Mouse (Mus musculus) urinary bladder, postnatal 14 days (tissue): ENCODE data around the gene Afg1l.
A peak's percentile ranks its signal among the peaks of the same experiment; 100 is the strongest.

Source experiments
- DNase-seq: peaks from one replicate; pipeline ENCODE4 v3.0.0; 2021; ENCODE audit warnings: low spot score

The Afg1l gene

GRCm38 (mm10) chr10:42297954-42298353, 180.4 kb downstream of the Afg1l start:
- no peak for DNase-seq

- DNase-seq: no peak
Observed at GRCm38 (mm10) chr10:42297109-42297508, 181.3 kb downstream of the Afg1l start.

DNA sequence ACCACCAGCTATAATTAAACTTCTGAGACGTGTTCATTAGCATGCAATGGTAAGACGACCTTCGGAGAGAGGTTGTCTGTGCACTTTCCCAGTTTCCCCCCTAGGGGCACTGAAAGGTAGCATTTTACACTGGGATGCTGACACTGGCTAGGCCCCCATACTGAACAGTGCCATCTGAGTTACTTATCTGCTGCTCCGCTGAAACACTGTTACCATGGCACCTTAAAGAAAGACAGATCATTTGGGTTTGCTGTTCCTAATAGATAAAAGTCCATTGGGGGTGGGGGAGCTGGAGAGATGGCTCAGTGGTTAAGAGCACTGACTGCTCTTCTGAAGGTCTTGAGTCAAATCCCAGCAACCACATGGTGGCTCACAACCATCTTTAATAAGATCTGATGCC, 181.8 kb downstream of the Afg1l start:
- DNase-seq: no peak

DNA sequence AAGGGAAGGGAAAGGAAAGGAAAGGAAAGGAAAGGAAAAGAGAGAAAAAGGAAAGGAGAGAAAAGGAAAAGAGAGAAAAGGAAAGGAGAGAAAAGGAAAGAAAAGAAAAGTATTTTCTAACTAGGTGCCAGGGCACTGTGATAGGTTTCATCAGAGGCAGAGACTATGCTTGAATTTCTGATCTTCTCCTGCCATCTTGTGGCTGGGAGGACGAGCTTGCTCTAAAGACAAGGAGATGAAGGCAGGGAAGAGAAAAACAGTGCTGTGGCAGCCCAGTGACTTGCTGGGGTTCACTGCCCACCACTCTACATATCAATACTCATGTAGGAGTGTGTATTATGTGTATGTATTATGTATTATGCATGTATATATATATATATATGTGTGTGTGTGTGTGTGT, 183.3 kb downstream of the Afg1l start:
- DNase-seq: no peak

- DNase-seq: no peak
Observed at GRCm38 (mm10) chr10:42294392-42294791, 184.0 kb downstream of the Afg1l start.

DNA sequence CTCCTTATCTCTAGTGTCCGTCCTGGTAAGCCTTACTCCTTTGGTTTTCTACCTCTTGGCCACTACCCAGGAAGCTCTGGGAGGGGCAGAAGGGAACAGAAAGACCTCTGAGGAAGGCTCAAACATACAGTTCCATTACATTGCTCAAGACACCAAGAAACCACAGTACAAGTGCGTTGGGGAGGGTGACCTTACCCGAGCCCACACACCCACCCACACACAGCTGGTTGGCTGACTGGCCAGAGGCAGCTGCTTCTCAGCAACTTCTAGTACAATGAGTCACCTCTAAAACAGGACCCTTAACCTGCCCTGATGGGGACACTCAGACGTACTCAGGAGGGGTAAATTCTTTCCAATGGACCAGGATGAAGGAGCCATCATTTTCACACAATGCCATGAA, 184.5 kb downstream of the Afg1l start:
- DNase-seq: no peak

DNA sequence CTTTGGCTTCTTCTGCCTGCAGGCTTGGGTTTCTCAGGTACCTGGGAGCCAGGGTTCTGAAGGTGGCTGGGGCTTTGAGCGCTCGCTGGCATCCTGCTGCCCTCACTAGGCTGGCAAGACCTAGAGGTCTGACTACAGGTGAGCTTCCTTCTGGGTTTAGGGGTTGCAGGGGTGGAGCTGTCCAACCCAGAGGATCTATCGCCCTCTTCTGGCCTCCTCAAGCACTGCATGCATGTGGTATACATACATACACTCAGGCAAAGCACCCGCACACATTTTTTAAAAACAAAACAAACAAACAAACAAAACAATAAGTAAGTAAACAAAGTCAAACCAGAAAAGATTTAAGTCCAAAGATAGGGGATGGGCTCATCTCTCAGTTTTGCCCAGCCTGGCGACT, 187.0 kb downstream of the Afg1l start:
- peak; percentile 69 for DNase-seq

DNA sequence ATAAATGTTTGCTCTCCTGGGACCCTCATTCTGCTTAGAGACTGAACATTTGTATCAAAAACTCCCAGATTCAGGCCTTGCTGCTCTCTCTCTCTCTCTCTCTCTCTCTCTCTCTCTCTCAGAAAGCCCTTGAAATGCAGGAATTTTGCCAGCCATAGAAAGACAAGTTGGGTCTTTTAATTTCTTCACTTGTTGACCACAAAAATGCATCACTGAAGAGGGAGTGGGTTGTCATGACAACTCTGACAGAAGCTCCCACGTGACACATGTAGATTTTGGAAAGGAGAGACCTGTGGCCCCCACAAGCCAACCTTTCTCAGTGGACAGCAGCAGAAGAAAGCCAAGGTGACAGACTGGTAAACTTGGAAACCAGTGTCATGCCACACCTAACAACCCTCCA, 190.7 kb downstream of the Afg1l start:
- no peak for DNase-seq

- DNase-seq: no peak
Observed at GRCm38 (mm10) chr10:42278307-42278850, 200.0 kb downstream of the Afg1l start.

- peak; percentile 98 for DNase-seq
Observed at GRCm38 (mm10) chr10:42277476-42278306, 200.7 kb downstream of the Afg1l start.

- peak; percentile 90 for DNase-seq
Observed at GRCm38 (mm10) chr10:42276507-42277345, 201.6 kb downstream of the Afg1l start, which contains the start of gene Foxo3. TSS of gene Foxo3 (minus strand) at chr10:42276755.

DNA sequence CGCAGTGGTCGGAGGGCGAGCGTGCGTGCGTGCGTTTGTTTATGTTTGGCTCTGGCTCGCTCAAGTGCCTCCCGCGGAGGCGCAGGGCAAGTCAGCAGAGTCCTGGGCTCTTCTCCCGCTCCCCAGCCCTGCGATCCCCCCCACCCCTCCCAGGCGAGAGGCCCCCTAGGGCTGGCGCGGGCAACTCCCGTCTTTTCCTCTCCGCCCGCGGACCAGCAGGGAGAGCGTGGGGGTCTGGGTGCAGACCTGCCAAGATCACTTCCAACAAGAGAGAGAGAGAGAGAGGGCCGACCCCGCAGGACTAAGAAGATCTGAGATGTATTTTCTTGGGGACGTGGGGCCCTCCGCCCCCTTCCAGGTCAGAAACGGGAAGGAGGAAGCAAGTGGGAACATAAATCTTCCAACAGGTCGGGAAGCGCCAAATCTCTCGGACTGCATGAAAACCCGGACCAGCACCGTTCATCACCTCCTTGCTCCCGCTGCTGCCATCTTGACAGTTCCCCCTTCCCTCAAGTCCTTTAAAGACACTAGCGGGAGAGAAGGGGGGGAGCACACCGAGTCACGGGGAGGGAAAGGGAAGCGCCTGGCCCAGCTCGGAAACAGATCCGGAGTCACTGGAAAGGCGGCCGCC, 202.4 kb downstream of the Afg1l start:
- no peak for DNase-seq

- peak; percentile 65 for DNase-seq
Observed at GRCm38 (mm10) chr10:42275401-42275870, 202.9 kb downstream of the Afg1l start.

DNA sequence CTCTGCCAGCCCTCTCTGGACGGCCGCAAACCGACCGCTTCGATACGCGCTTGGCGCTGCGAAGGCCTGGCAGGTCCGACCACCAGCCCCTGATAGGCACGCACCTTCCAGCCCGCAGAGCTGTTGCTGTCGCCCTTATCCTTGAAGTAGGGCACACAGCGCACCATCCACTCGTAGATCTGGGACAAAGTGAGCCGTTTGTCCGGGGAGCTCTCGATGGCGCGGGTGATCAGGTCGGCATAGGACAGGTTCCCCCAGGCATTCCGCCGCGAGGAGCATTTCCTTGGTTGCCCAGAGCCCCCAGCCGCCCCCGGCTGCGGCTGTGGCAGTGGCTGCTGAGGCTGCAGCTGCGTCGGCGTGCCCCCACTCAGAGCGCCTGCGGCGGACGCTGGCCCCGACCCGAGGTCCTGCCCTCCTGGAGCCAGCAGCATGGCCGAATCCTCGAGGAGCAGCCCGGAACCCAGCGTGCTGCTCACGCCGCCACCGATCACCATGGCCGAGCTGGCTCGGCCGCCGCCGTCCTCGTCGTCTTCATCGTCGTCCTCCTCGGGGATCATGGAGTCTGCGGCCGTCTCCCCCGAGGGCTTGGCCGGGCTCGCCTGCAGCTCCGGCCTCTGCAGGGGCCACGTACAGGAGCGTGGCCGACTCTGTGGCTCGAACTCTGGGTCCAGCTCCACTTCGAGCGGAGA, 203.5 kb downstream of the Afg1l start:
- peak; percentile 29 for DNase-seq

- DNase-seq: peak; percentile 54
Observed at GRCm38 (mm10) chr10:42273760-42274691, 204.3 kb downstream of the Afg1l start.

GRCm38 (mm10) chr10:42273403-42273759, 205.0 kb downstream of the Afg1l start:
- DNase-seq: no peak

GRCm38 (mm10) chr10:42271454-42272230, 206.7 kb downstream of the Afg1l start:
- DNase-seq: no peak

DNA sequence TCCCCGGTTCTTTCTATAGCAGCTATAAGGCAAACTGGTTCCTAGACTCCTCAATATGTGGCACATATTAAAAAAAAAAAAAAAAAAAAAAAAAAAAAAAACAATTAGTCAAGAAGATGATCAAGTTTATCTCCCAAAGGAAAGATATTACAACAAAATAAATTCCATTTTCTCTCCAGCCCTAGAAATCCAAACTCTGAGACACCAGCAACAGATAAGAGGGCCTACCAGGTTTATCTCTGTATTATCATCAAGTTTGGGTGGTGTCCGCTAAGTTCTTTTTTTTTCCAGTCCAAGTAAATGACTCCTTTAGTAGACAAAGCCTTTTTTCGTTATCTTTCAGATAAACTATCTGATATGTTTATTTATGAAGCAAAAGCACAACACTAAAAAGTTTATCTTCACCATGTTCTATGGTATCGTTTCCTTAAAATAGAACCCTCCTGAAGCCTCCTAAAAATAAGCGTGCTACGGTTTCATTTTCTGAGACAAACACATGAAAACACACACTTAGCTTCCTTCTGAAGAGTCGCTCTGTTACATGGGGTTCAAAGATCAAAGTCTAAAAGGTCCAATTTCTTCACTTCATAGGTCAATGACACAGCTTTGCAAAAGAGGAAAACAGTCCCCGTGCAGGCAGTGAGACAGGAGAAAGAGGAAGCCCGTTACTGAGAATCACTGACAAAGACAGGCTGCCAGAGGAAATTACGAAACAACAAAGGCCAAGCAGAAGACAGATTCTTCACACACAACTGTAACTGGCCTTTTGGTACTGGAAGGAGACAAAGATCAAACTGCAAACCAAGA, 207.9 kb downstream of the Afg1l start:
- DNase-seq: no peak
